Mouse (Mus musculus) neural tube, embryonic 10.5 days (tissue): ENCODE results near the gene Gna15.

ENCODE experiments used
- DNase-seq: peaks from one replicate; pipeline ENCODE4 v3.0.0-alpha.2; 2017; ENCODE audit warnings: low spot score; ENCODE audit errors: extremely low spot score

Gna15 gene

DNA sequence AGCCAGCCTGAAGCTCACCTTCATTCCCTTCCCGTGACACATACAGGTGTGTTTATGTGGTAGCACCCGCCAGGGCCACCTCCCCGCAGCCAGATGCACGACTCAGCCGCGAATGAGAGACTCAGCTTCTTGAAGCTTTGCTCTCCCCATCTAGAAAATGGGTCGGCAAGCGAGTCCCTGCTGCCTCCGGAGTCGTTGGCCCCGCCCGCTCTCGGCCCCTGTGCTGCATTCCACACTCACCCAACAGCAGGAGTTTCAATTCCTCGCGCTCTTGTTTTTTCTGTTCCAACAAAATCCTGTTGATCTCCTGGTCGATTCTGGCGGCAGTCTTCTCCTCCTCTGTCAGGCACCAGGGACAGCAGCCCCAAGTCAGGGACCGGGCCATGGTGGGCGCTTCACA lies 455 bp downstream of the Gna15 start:
- no peak for DNase-seq

DNA sequence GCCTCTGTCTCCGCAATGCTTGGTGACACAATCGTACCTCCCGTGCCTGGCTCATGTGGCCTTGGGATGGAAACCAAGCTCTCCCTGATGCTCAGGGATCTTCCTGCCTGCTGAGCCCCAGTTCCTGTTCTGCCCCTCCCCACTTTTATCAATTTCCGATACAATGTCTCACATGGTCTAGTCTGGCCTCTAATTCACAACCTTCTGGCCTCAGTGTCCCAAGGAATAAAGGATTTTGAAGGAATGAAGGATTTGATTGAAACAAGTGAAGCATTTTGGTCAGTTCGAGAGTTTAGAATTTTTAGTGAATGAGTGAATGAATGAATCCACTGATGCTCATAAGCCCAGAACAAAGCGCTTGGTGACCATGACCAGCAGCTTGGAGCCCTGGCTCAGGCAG lies 883 bp downstream of the Gna15 start:
- no peak for DNase-seq

DNA sequence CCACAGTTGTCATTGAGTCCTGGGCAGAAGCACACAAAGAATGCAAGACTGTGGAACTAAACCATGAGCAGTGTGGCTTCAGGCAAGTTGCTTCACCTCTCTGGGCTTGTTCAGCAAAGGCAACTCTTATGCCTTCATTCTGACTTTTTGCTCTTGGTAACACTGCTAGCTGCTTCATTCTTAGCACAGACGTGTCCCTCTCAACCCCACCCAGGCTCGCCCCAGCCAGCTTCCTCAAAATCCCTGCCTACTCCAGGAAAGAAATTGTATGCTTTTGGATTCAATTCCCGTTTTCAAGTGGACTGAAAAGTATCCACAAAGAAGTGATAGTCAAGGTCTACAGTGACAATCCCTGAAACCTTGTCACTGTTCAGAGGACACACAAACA lies 4.1 kb downstream of the Gna15 start:
- no peak for DNase-seq

DNA sequence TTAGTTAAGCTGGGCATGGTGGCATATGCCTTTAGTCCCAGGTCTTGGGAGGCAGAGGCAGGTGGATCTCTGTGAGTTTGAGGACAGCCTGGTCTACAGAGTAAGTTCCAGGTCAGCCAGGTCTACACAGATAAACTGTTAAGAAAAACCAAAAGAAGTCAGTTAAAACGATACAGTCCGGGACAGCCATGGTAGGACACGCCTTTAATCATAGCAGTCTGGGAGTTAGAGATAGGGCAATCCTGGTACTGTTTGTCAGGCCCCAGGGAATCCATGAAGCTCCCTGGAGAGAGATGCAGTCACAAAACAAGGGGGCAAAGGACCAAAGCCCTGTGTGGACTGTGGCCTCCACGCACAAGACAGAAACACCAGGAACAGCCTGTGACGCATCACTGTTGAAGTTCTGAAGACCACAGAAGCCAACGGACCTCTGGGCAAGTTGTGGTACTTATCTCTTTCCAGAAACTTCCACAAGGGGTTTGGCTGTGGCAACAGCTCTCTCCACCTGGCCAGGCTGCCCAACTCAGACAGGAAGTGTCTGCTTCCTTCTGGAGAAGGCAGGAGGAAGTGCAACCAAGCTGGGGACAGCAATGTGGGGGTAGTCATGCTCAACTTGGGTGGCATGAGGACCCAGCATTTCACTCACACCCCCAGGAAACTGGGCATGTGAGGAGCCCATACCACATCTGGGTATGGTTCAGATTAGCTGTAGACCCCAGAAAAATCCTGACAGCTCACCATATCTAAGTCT lies 4.6 kb downstream of the Gna15 start:
- no peak for DNase-seq

GRCm38 (mm10) chr10:81518546-81518945 lies 5.5 kb downstream of the Gna15 start:
- DNase-seq = peak; percentile 71

- DNase-seq = no peak
These were observed 6.8 kb downstream of the Gna15 start for GRCm38 (mm10) chr10:81517227-81517626.

DNA sequence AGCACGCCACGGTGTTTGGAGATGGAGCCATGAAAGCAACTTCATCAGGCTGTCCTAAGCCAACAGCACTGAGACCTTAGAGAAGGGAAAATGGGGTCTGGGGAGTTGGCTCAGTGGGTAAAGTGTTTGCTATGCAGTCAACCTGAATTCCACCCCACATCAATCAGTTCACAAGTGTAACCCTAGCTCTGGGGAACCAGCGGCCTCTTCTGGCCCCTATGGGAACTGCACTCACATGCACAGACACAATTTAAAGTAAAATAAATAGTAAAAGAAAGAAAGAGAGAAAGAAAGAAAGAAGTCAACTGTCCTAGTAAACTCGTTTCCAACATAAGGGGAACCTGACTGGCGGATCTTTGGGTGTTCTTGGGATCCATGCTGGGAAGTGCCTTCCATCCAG lies 10.2 kb downstream of the Gna15 start:
- no peak for DNase-seq

- DNase-seq = no peak
These were observed 13.7 kb downstream of the Gna15 start for GRCm38 (mm10) chr10:81510246-81510810.

GRCm38 (mm10) chr10:81507691-81508489 lies 16.1 kb downstream of the Gna15 start:
- DNase-seq = no peak

DNA sequence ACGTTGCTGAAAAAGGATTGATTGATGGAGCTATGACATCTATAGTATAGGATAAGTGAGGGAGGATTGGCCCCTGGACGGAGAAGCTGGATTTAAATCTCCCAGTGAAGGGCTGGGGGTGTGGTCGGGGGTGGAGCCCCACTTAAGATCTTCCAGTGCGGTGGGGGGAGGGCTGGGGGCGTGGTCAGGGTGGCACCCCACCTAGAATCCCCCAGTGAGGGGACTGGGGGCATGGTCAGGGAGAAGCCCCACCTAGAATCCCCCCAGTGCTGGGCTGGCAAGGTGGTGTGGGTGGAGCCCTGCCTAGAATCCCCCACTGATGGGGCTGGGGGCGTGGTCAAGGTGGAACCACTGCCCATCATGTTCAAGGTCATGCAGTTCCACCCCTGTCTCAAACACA lies 16.9 kb downstream of the Gna15 start:
- DNase-seq = no peak

DNA sequence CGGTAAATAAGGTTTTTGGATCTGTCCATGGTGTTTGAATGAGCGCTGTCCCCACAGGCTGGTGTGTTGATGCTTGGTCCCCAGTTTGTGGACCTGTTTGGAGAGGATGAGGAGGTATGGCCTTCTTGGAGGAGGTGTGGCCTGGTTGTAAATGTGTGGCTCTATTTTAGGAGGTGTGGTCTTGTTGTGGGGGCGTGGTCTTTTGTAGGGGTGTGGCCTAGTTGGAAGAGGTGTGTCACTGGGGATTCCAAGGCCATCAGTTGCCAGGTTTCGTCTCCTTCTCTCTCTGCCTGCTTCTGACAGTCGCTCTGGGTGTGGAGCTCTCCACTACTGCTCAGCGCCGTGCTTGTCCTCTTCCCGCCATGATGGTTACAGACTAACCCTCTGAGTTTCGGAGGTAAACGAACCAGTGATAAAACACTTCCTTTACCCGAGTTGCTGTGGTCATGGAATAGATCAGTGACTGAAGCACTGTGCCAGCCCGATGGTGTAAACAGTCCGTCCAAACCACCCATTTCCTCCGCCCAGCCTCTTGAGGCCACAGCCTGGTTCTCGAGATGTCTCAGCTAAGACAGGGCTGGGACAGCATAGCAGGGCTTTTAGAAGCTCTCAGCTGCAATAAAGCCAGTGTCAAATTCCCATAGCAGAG lies 18.9 kb downstream of the Gna15 start:
- DNase-seq = no peak

GRCm38 (mm10) chr10:81502658-81503057 lies 21.4 kb downstream of the Gna15 start:
- peak; percentile 94 for DNase-seq

DNA sequence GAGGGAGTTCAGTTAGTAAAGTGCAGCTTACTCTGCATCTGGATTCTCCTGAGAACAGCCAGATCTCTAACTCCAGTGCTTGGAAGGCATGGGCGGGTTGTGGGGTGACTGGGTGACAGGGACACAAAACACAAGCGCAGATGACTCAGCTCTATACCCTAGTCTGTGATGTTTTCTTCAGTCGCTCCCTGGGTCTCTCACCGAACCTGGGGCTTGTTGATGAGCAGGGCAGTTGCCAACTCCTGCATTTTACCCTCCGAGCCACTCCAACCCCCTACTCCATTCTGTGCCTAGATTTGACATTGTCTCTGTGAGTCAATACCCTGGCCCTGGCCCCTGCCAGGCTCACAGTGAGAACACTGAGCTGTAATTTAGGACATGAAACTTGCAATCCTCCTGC lies 22.2 kb downstream of the Gna15 start:
- no peak for DNase-seq

- no peak for DNase-seq
These were observed 24.0 kb downstream of the Gna15 start, which contains the start of gene S1pr4 for GRCm38 (mm10) chr10:81500032-81500431. Gene S1pr4, minus strand, starts transcription at chr10:81500132.

GRCm38 (mm10) chr10:81499250-81499901 lies 24.6 kb downstream of the Gna15 start:
- DNase-seq = no peak

- DNase-seq = no peak
These were observed 25.4 kb downstream of the Gna15 start for GRCm38 (mm10) chr10:81498316-81499249.

GRCm38 (mm10) chr10:81497401-81498270 lies 26.4 kb downstream of the Gna15 start:
- no peak for DNase-seq

DNA sequence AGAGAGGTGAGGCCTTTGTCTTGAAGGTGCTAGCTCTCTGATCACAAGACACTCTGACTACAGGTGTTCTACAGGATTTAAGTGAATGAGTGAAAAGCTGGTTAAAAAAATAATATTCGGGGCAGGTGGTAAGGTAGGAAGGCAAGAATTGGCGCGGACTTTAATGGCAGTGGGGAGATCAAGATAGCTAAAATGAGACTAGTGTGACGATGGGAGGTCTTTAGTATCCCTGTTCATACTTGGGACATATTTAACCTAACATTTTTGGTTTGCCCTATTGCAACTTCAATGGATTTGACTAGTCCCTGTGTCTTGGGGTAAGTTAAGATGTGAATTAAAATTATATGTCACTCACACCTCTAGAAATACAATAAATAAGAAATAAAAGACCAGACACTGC lies 27.1 kb downstream of the Gna15 start:
- no peak for DNase-seq

GRCm38 (mm10) chr10:81496264-81496901 lies 27.6 kb downstream of the Gna15 start, which contains the start of gene Ncln:
Gene Ncln, minus strand, starts transcription at chr10:81496392.
- DNase-seq = peak; percentile 96
